Mouse (Mus musculus) midbrain, embryonic 11.5 days (tissue): ENCODE measurements around the gene Fhl2. TPM values are rescaled to one million over a fixed set of nuclear protein-coding genes. Genes with fewer than 3 reads are reported as not detected.

Experiments used
- ATAC-seq: fragments of 200-750 bp; cut with Nextera tagmentation; 2 replicates; pipeline ENCODE4 v1.8.0; 2017; ENCODE audit warnings: moderate TSS enrichment, moderate library complexity; ENCODE audit not compliant: low FRiP score
- DNase-seq: peaks from one replicate; pipeline ENCODE4 v3.0.0; 2015; ENCODE audit warnings: low spot score; ENCODE audit errors: missing footprints
- H3K27ac ChIP-seq: fragments of 300-500 bp; sonication (generic); 2 replicates; pipeline ENCODE4 v1.5.1; 2014; ENCODE audit warnings: low read depth, low read length
- H3K27me3 ChIP-seq: fragments of 300-500 bp; sonication (generic); 2 replicates; pipeline ENCODE4 v1.6.1; 2014; ENCODE audit warnings: mild to moderate bottlenecking, low read length, moderate library complexity, mixed read lengths; ENCODE audit not compliant: control insufficient read depth, insufficient read depth
- H3K36me3 ChIP-seq: fragments of 300-500 bp; sonication (generic); 2 replicates; pipeline ENCODE4 v1.6.1; 2014; ENCODE audit warnings: mild to moderate bottlenecking, low read length, moderate library complexity, mixed read lengths; ENCODE audit not compliant: control insufficient read depth, insufficient read depth
- H3K4me1 ChIP-seq: fragments of 300-500 bp; sonication (generic); 2 replicates; pipeline ENCODE4 v1.6.1; 2014; ENCODE audit warnings: low read length; ENCODE audit not compliant: control insufficient read depth, insufficient read depth
- H3K4me2 ChIP-seq: fragments of 300-500 bp; sonication (generic); 2 replicates; pipeline ENCODE4 v1.6.1; 2014; ENCODE audit warnings: mild to moderate bottlenecking, moderate library complexity
- H3K4me3 ChIP-seq: fragments of 300-500 bp; sonication (generic); 2 replicates; pipeline ENCODE4 v1.5.1; 2014; ENCODE audit warnings: low read depth, low read length
- H3K9ac ChIP-seq: fragments of 300-500 bp; sonication (generic); 2 replicates; pipeline ENCODE4 v1.6.1; 2014; ENCODE audit warnings: low read length
- H3K9me3 ChIP-seq: fragments of 300-500 bp; sonication (generic); 2 replicates; pipeline ENCODE4 v1.6.1; 2016; ENCODE audit warnings: low read length; ENCODE audit not compliant: control insufficient read depth
- WGBS: fragments of 180-500 bp; shearing (Covaris S2); extraction: QIAGEN DNeasy Blood & Tissue Kit; methylation state at CpG from one replicate; pipeline ENCODE4 v1.1.7; 2014; 5-methylcytosine and 5-hydroxymethylcytosine counted together
- polyA plus RNA-seq: library from polyadenylated mRNA; unstranded; fragments of >200 nt; fragmentation: Nextera tagmentation; extraction: Ambion mirVana; gene quantifications from 2 replicates; pipeline ENCODE4 v1.2.1, GENCODE M21; 2014

Gene Fhl2
- polyA plus RNA-seq, 1 experiment from 2014 or later: 6.5 TPM

- H3K27ac ChIP-seq: no peak overlapping the region
- H3K9ac ChIP-seq: no peak overlapping the region
- H3K27me3 ChIP-seq: no peaks in the 10 kb centered on the region
- H3K4me3 ChIP-seq: no peak overlapping the region
- H3K4me2 ChIP-seq: no peak overlapping the region
- no peaks in the 10 kb centered on the region for H3K9me3 ChIP-seq
- DNase-seq (no peak), ATAC-seq (no peak)
- no peaks in the 10 kb centered on the region for H3K4me1 ChIP-seq
- 90% methylated on average over 1 of the region's 1 CpGs for WGBS
- no peaks in the 10 kb centered on the region for H3K36me3 ChIP-seq
Measured at GRCm38 (mm10) chr1:43178780-43179179, 18.0 kb downstream of the Fhl2 start.

GRCm38 (mm10) chr1:43178378-43178777 is 18.4 kb downstream of the Fhl2 start:
- Histone ChIP-seq H3K4me1 (no peaks in the 10 kb centered on the region), H3K9me3 (no peaks in the 10 kb centered on the region), H3K27ac (no peak overlapping the region), H3K27me3 (no peaks in the 10 kb centered on the region), H3K4me2 (no peak overlapping the region), H3K9ac (no peak overlapping the region), H3K4me3 (no peak overlapping the region), H3K36me3 (no peaks in the 10 kb centered on the region)
- DNase-seq: no peak
- 85% methylated on average over 6 of the region's 6 CpGs for WGBS
- no peak for ATAC-seq

DNA sequence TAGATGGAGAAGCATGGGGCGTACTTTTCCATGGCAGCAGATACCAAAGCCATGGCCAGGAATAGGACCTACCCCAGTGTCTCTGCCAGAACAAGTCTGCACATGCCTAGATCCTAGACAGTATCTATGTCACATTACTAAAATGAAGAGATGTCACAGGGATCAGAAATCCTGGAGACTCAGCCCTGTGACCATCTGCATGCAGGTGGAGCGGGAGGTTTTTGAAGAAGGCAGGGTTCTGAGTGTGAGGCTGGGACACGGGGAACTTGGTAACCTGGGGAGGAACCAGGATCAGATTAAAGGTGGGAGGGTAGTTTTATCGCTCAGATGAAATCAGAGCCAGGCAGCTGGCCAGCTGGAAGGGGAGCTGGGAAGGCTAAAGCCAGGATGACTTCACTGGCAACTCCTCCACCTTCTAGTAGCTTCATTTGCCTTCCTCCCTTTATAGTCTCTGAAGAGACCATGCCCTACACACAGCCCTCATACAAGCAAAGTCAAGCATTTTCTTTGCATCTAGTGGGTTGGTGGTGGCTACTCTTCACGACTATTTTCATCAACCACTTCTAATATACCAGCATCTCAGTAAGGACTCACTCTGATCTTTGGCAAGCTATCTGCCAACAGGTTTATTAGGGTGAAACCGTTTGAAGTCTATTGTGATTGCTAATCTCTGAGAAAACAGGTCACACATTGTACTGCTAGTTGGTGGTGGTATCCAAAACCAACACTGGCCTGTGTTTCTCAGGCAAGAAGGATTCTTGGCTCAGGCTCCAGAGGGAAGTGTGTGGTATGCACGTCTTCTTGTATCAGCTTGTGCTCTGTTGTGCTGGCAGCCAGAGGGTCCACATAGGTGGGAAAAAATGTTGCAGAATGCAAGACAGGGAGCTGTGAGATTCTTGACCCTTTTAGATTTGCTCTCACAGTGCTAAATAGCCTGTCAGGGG is 23.2 kb downstream of the Fhl2 start:
- no peak overlapping the region for H3K9ac ChIP-seq
- no peaks in the 10 kb centered on the region for H3K9me3 ChIP-seq
- no peaks in the 10 kb centered on the region for H3K27me3 ChIP-seq
- no peak for DNase-seq
- H3K4me1 ChIP-seq: no peaks in the 10 kb centered on the region
- WGBS: 81% methylated on average over 7 of the region's 7 CpGs
- H3K4me2 ChIP-seq: no peak overlapping the region
- H3K4me3 ChIP-seq: no peak overlapping the region
- ATAC-seq: no peak
- no peak overlapping the region for H3K27ac ChIP-seq
- no peaks in the 10 kb centered on the region for H3K36me3 ChIP-seq

- Histone ChIP-seq H3K4me1 (no peaks in the 10 kb centered on the region), H3K36me3 (no peaks in the 10 kb centered on the region), H3K4me2 (no peak overlapping the region), H3K27me3 (no peaks in the 10 kb centered on the region), H3K9ac (no peak overlapping the region), H3K27ac (no peak overlapping the region), H3K4me3 (no peak overlapping the region), H3K9me3 (no peaks in the 10 kb centered on the region)
- no peak for ATAC-seq
- no peak for DNase-seq
- WGBS: 90% methylated on average over 6 of the region's 6 CpGs
Measured at GRCm38 (mm10) chr1:43171816-43172215, 25.0 kb downstream of the Fhl2 start.

- WGBS: 38% methylated on average over 3 of the region's 3 CpGs
Measured at GRCm38 (mm10) chr1:43171093-43171492, 25.7 kb downstream of the Fhl2 start.

GRCm38 (mm10) chr1:43169661-43170060 is 27.1 kb downstream of the Fhl2 start:
- no peaks in the 10 kb centered on the region for H3K27me3 ChIP-seq
- no peaks in the 10 kb centered on the region for H3K4me1 ChIP-seq
- DNase-seq: no peak
- no peaks in the 10 kb centered on the region for H3K36me3 ChIP-seq
- H3K27ac ChIP-seq: no peak overlapping the region
- H3K9ac ChIP-seq: no peak overlapping the region
- H3K9me3 ChIP-seq: no peaks in the 10 kb centered on the region
- no peak overlapping the region for H3K4me3 ChIP-seq
- H3K4me2 ChIP-seq: no peak overlapping the region
- 94% methylated on average over 1 of the region's 1 CpGs for WGBS
- no peak for ATAC-seq

More at GRCm38 (mm10) chr1:43171093-43171492, 25.7 kb downstream of the Fhl2 start:
- DNase-seq: no peak
- no peak for ATAC-seq
- Histone ChIP-seq H3K9ac (no peak overlapping the region), H3K4me1 (no peaks in the 10 kb centered on the region), H3K36me3 (no peaks in the 10 kb centered on the region), H3K4me3 (no peak overlapping the region), H3K9me3 (no peaks in the 10 kb centered on the region), H3K27me3 (no peaks in the 10 kb centered on the region), H3K4me2 (no peak overlapping the region), H3K27ac (no peak overlapping the region)

- no peak for DNase-seq
- Histone ChIP-seq H3K36me3 (no peaks in the 10 kb centered on the region), H3K4me3 (no peak overlapping the region), H3K4me2 (no peak overlapping the region), H3K27me3 (no peaks in the 10 kb centered on the region), H3K9me3 (no peaks in the 10 kb centered on the region), H3K27ac (no peak overlapping the region), H3K9ac (no peak overlapping the region), H3K4me1 (no peaks in the 10 kb centered on the region)
- no peak for ATAC-seq
- WGBS: 85% methylated on average over 7 of the region's 7 CpGs
Measured at GRCm38 (mm10) chr1:43169227-43169626, 27.6 kb downstream of the Fhl2 start.

DNA sequence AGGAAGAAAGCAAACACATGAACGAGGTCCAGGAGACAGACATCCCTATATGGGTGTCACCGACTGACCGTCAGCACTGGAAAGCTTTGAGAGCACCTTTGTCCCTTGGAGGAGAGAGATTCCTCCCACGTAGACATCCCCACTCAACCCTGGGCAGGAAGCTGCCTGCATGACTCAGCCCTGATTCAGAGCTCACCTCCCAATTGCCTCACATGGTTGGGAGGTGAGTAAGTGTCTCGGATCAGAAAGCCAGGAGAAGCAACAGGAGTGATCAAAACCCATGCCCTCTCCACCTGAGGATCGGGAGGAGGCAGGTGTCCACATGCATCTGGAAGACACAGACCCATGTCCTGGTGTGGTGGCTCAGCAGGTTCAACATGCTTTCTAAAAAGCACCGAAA is 28.2 kb downstream of the Fhl2 start:
- Histone ChIP-seq H3K9me3 (no peaks in the 10 kb centered on the region), H3K4me3 (no peak overlapping the region), H3K27me3 (no peaks in the 10 kb centered on the region; the same call in 1 of the 2 replicates), H3K9ac (no peak overlapping the region), H3K36me3 (no peaks in the 10 kb centered on the region), H3K4me1 (no peaks in the 10 kb centered on the region), H3K4me2 (no peak overlapping the region), H3K27ac (no peak overlapping the region)
- WGBS: 77% methylated on average over 7 of the region's 7 CpGs
- DNase-seq (no peak), ATAC-seq (no peak)

- DNase-seq (no peak), ATAC-seq (no peak)
- Histone ChIP-seq H3K27me3 (no peaks in the 10 kb centered on the region; the same call in 1 of the 2 replicates), H3K4me1 (peaks cover 3% of the 10 kb centered on the region), H3K9me3 (no peaks in the 10 kb centered on the region), H3K36me3 (no peaks in the 10 kb centered on the region), H3K27ac (no peak overlapping the region), H3K4me3 (no peak overlapping the region), H3K4me2 (no peak overlapping the region), H3K9ac (no peak overlapping the region)
- WGBS: 44% methylated on average over 5 of the region's 5 CpGs
Measured at GRCm38 (mm10) chr1:43168026-43168425, 28.8 kb downstream of the Fhl2 start.
